Mouse (Mus musculus) hindbrain, postnatal 0 days (tissue): ENCODE results near the gene Nup62. TPM values are rescaled to one million over a fixed set of nuclear protein-coding genes. Genes with fewer than 3 reads are reported as not detected.

Source experiments
- ATAC-seq: fragments of 200-750 bp; cut with Nextera tagmentation; 2 replicates; pipeline ENCODE4 v1.8.0; 2017; ENCODE audit warnings: mild to moderate bottlenecking, moderate TSS enrichment, moderate library complexity
- DNase-seq: peaks from one replicate; pipeline ENCODE4 v3.0.0-alpha.2; 2015; ENCODE audit warnings: low spot score
- H3K27ac ChIP-seq: fragments of 300-500 bp; sonication (generic); 2 replicates; pipeline ENCODE4 v1.5.1; 2014; ENCODE audit warnings: mild to moderate bottlenecking
- H3K27me3 ChIP-seq: fragments of 300-500 bp; sonication (generic); 2 replicates; pipeline ENCODE4 v1.6.1; 2014; ENCODE audit warnings: low read length, mixed read lengths; ENCODE audit not compliant: insufficient read depth
- H3K36me3 ChIP-seq: fragments of 300-500 bp; sonication (generic); 2 replicates; pipeline ENCODE4 v1.6.1; 2014; ENCODE audit warnings: low read length, mixed read lengths; ENCODE audit not compliant: insufficient read depth
- H3K4me1 ChIP-seq: fragments of 300-500 bp; sonication (generic); 2 replicates; pipeline ENCODE4 v1.6.1; 2014; ENCODE audit warnings: antibody characterized with exemption, low read length, mixed read lengths; ENCODE audit not compliant: insufficient read depth
- H3K4me2 ChIP-seq: fragments of 300-500 bp; sonication (generic); 2 replicates; pipeline ENCODE4 v1.6.1; 2014; ENCODE audit warnings: low read depth, mild to moderate bottlenecking, low read length, moderate library complexity, mixed read lengths
- H3K4me3 ChIP-seq: fragments of 300-500 bp; sonication (generic); 2 replicates; pipeline ENCODE4 v1.5.1; 2014; ENCODE audit warnings: low read length
- H3K9ac ChIP-seq: fragments of 300-500 bp; sonication (generic); replicated peaks from 2 replicates; pipeline ENCODE4 v1.6.1; 2014; ENCODE audit warnings: mild to moderate bottlenecking, low read length, moderate library complexity, mixed read lengths
- H3K9me3 ChIP-seq: fragments of 300-500 bp; sonication (generic); 2 replicates; pipeline ENCODE4 v1.6.1; 2016; ENCODE audit warnings: low read length, mixed read lengths
- CTCF ChIP-seq: IDR thresholded peaks from 2 replicates; pipeline ENCODE4 v1.5.1; 2016; ENCODE audit warnings: antibody characterized with exemption, control low read depth, low read depth
- WGBS: fragments of 180-500 bp; shearing (Covaris S2); extraction: QIAGEN DNeasy Blood & Tissue Kit; methylation state at CpG from one replicate; pipeline ENCODE4 v1.1.7; 2014; 5-methylcytosine and 5-hydroxymethylcytosine counted together
- polyA plus RNA-seq: library from polyadenylated mRNA; unstranded; fragments of >200 nt; fragmentation: Nextera tagmentation; extraction: Ambion mirVana; gene quantifications from 2 replicates; pipeline ENCODE4 v1.2.1, GENCODE M21; 2015
- total RNA-seq: library from RNA; depleted of rRNA; stranded (reverse); fragments of >200 nt; gene quantifications from 2 replicates; pipeline ENCODE4 v1.2.3, GENCODE M21; 2014

Gene Nup62
- total and polyA plus RNA-seq, 2 experiments from 2014 or later, result 46.4 to 67.0 TPM

DNA sequence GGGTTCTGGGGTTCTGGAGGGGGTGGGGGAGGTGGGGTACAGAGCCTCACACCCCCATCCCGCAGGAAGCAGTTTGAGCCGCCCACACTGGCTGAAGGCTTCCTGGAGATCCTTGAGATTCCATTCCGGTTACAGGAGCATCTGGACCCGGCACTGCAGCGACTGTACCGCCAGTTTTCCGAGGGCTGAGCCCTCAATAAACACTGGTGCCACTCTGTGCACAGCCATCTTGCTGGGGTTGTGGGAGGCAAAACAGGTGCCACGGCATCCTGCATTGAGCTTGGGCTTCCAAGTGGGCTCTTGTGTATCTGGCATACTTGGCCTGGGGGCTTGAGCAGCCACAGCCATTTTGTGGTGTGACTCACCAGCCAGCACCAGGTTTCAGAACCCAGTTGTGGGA, 46.5 kb downstream of the Nup62 start:
- Histone ChIP-seq H3K4me1 (peaks cover 23% of the 10 kb centered on the region), H3K36me3 (peaks cover 27% of the 10 kb centered on the region), H3K9ac (no peak overlapping the region), H3K4me3 (no peak overlapping the region), H3K9me3 (no peaks in the 10 kb centered on the region), H3K27me3 (no peaks in the 10 kb centered on the region), H3K27ac (no peak overlapping the region), H3K4me2 (no peak overlapping the region)
- 79% methylated on average over 8 of the region's 8 CpGs for WGBS
- DNase-seq (no peak), ATAC-seq (no peak)
- TF ChIP-seq CTCF, result no peak

DNA sequence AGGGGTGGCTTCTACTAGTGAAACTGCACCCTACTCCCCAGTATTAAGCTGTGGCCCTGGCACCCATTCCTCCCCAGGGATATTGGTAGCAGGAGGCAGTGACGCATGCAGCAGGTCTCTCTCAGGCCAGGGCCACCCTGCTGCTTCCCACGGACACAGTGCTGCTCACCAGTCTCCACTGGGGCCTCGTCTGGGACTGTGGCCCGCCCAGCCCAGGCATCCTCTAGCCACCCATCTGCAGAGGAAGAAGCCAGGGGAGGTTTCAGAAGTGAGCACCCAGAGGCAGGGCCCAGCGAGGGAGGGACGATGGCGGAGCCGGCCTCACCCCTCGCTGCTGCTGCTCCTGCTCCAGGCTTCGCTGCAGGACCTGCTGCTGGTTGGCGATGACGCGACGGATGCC, 47.3 kb downstream of the Nup62 start:
- 91% methylated on average over 14 of the region's 14 CpGs for WGBS
- H3K9me3 ChIP-seq, result no peaks in the 10 kb centered on the region
- TF ChIP-seq CTCF, result no peak
- DNase-seq, result no peak
- no peak overlapping the region for H3K9ac ChIP-seq
- no peak overlapping the region for H3K4me3 ChIP-seq
- H3K36me3 ChIP-seq, result peaks cover 27% of the 10 kb centered on the region
- ATAC-seq, result no peak
- peaks cover 27% of the 10 kb centered on the region for H3K4me1 ChIP-seq
- no peaks in the 10 kb centered on the region for H3K27me3 ChIP-seq
- H3K4me2 ChIP-seq, result no peak overlapping the region
- H3K27ac ChIP-seq, result no peak overlapping the region

DNA sequence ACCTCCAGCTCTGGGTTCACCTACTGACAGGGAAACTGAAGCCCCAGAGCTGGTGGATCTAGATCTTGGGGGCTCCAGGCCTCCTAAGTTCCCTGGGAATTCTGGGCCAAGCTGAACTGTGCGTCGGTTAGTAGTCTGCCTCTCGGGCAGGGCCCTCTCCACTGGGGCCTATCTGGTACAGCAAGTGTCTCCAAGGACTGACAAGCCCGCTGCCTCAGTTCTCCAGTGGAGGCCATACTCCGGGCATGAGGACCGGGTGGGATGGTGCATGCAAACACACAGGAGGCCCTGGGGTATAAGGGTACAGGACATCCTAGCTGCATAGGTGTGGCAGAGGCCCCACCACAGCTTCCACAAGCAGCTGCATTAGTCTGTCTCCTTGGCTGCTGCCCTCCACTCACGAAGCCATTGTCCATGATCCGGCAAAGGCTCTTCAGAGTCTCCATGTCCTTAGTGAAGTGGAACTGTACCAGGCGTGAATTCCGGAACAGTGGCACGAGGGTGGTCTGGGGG, 48.1 kb downstream of the Nup62 start:
- Histone ChIP-seq H3K36me3 (peaks cover 27% of the 10 kb centered on the region), H3K27me3 (no peaks in the 10 kb centered on the region), H3K27ac (no peak overlapping the region), H3K4me3 (no peak overlapping the region), H3K9me3 (no peaks in the 10 kb centered on the region), H3K9ac (no peak overlapping the region), H3K4me2 (no peak overlapping the region), H3K4me1 (peaks cover 25% of the 10 kb centered on the region)
- ATAC-seq, result no peak
- DNase-seq, result no peak
- 81% methylated on average over 11 of the region's 11 CpGs for WGBS
- TF ChIP-seq CTCF, result no peak

DNA sequence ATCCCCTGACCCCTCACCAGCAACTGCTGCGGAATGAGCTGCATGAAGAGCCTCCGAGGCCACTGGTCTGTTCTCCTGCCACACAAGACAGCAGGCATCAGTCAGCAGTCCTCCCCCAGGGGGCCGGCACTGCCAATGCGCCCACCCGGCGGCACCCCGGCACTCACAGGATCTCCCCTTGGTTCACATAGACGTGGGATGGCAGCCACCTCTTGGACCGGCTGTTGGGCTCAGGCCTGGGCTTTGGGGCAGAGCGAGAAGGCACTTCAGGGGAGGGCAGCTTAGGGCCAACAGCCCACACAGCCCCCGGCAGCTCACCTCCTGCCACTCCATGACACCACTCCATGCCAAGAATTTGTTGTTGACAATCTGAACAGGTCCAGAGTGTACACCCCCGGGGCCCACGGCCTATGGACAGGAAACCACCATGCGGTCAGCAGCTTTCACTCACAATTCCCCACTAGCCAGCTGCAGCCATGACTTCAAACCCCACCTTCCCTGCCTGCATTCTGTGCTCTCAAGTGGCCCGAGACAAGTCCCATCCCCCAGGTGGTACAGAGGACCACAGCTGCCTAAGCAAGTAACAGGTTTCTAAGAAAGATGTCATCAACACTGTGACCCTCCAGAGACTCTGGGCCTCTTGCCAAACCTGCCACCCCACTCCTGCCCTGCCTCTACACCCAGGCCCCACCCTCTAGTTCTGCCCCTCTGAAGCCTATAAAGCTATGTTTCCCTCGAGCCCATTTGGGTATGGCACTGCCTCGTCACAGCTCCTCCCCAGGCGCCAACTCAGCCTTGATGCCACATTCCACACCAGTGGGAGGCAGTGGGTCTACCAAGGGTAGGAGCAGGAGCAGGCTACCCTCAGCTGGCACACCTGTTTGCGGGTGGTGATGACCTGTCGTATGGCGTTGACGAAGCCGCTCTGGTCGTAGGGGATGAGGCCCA, 49.0 kb downstream of the Nup62 start:
- Histone ChIP-seq H3K9ac (peak overlapping the region; percentile 2; the same call in 1 of the 2 replicates), H3K4me3 (no peak overlapping the region), H3K9me3 (no peaks in the 10 kb centered on the region), H3K4me1 (peaks cover 25% of the 10 kb centered on the region), H3K4me2 (no peak overlapping the region), H3K27ac (peak overlapping the region; percentile 70; the same call in 1 of the 2 replicates), H3K27me3 (no peaks in the 10 kb centered on the region), H3K36me3 (peaks cover 27% of the 10 kb centered on the region)
- DNase-seq, result no peak
- no peak for TF ChIP-seq CTCF
- no peak for ATAC-seq
- 69% methylated on average over 24 of the region's 24 CpGs for WGBS

DNA sequence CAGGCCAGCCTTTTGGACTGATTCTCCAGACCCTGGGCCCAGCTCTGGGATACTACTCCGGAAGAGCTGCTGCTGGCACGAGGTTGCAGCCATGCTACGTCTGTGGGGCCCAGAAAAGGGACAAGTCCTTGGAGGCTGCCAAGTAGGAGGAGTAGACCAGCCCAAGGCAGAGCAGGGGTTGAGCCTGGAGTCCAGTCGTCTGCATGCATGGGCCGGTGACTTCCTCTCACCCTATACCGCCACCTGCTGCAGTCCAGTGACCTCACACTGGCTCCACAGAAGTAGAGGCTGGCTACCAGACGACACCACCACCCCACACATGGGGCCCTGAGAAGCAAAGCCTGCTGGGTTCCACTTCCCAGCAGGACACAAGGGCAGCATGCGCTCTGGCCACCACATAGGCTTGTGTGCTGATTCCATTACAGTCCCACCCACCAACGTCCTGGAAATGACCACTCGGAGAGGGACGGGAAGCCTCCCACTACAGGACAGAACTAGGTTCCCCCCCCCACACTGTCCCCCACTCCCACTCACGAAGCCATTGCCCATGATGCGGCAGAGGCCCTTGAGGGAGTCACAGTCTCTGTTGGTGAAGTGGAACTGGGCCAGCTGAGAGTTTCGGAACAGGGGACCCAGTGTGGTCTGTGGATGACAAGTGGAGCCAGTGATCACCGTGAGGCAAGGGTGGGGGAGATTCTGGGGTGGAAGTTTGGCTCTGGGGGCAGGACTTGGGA, 50.6 kb downstream of the Nup62 start:
- Histone ChIP-seq H3K27ac (peak overlapping the region; percentile 70; the same call in 1 of the 2 replicates), H3K9ac (peak overlapping the region; percentile 17; the same call in 1 of the 2 replicates), H3K36me3 (peaks cover 27% of the 10 kb centered on the region), H3K4me2 (peak overlapping the region; percentile 63), H3K27me3 (no peaks in the 10 kb centered on the region), H3K4me3 (0 out of 2 replicates have a peak overlapping the region, but pooled peaks have one; percentile 99), H3K9me3 (no peaks in the 10 kb centered on the region), H3K4me1 (peaks cover 31% of the 10 kb centered on the region)
- peak; percentile 40; the same call in 1 of the 2 replicates for TF ChIP-seq CTCF
- WGBS, result 25% methylated on average over 15 of the region's 15 CpGs
- ATAC-seq (no peak), DNase-seq (peak; percentile 79)

DNA sequence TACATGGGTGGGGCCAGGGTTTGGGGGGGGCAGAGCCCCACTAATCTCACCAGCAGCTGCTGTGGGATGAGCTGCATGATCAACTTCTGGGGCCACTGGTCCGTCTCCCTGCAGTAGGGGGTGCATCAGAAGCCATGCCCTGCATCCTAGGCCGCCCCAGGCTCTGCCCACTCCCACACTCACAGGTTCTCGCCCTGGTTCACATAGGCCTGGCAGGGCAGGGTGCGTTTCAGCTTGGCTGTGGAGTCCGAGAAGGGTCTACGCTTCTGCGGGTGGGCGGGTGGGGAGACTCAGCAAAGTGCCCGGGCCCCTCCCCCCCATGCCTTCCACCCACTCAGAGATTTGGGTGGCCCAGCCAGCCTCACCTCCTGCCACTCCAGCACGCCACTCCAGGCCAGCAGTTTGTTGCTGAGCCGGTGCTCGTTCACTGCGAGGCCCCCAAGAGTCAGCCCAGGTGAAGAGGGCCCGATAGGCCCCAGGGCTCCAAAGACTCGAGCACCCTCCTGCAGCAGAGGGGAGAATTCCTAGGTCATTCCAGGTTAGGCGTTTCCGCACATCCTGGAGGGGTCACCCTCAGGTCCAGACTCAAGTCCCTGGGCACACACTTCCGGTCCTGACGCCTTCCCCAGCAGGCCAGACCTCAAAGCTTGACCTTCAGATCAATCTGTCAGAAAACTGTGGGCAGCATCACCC, 51.3 kb downstream of the Nup62 start:
- H3K4me1 ChIP-seq, result peaks cover 31% of the 10 kb centered on the region
- no peak for ATAC-seq
- peak overlapping the region; percentile 17; the same call in 1 of the 2 replicates for H3K9ac ChIP-seq
- no peaks in the 10 kb centered on the region for H3K9me3 ChIP-seq
- TF ChIP-seq CTCF, result no peak
- H3K27me3 ChIP-seq, result no peaks in the 10 kb centered on the region
- H3K36me3 ChIP-seq, result peaks cover 25% of the 10 kb centered on the region
- H3K4me3 ChIP-seq, result peak overlapping the region; percentile 99
- peak overlapping the region; percentile 70; the same call in 1 of the 2 replicates for H3K27ac ChIP-seq
- DNase-seq, result no peak
- WGBS, result 55% methylated on average over 19 of the region's 19 CpGs
- H3K4me2 ChIP-seq, result peak overlapping the region; percentile 63
